Mouse (Mus musculus): ENCODE measurements around the gene Gimap5. TPM values are rescaled to one million over a fixed set of nuclear protein-coding genes. Genes with fewer than 3 reads are reported as not detected.

Gimap5 gene
- total RNA-seq, 2 experiments from 2014 or later, result 0.71 to 1.0 TPM

- no peak for DNase-seq (ENCODE audit: extremely low spot score in 1 of 2, low spot score in 1 of 2)
Measured at GRCm38 (mm10) chr6:48803406-48804051, 57.5 kb downstream of the Gimap5 start.

Other genes starting within 250 kb of the Gimap5 start
- gene Atp6v0e2, start 208.6 kb upstream of the Gimap5 start, total RNA-seq (2021), result 100 to 1,000 TPM; 454 to 498 TPM
- 10 to 100 TPM; 34.8 to 39.0 TPM for gene Lrrc61, start 191.4 kb upstream of the Gimap5 start, total RNA-seq (2021)
- 10 to 100 TPM; 15.1 to 16.5 TPM for gene Rarres2, start 173.4 kb upstream of the Gimap5 start, total RNA-seq (2021)
- not detected for gene Gm45021, start 156.6 kb upstream of the Gimap5 start, total RNA-seq (2021)
- 10 to 100 TPM; 40.4 to 46.9 TPM for gene Repin1, start 152.3 kb upstream of the Gimap5 start, total RNA-seq (2021)
- not detected for gene Gm44965, start 152.3 kb upstream of the Gimap5 start, total RNA-seq (2021)
- 1 to 10 TPM; 7.4 to 7.6 TPM for gene Zfp775, start 144.1 kb upstream of the Gimap5 start, total RNA-seq (2021)
- 10 to 100 TPM; 12.7 to 14.4 TPM for gene AI854703, start 119.4 kb upstream of the Gimap5 start, total RNA-seq (2021)
- under 1 TPM; 0.64 to 0.66 TPM for gene Gimap8, start 99.0 kb upstream of the Gimap5 start, total RNA-seq (2021)
- under 1 TPM in 1 of 2 experiments, not detected in 1; 0.64 TPM for gene Gimap9, start 70.1 kb upstream of the Gimap5 start, total RNA-seq (2021)
- not detected for gene Gimap4, start 61.6 kb upstream of the Gimap5 start, total RNA-seq (2021)
- 1 to 10 TPM; 4.9 to 5.2 TPM for gene Gimap6, start 38.0 kb upstream of the Gimap5 start, total RNA-seq (2021)
- gene Gm28053, start 27.6 kb upstream of the Gimap5 start, total RNA-seq (2021), result 1 to 10 TPM in 1 of 2 experiments, not detected in 1; 1.1 TPM
- gene Gimap7, start 27.6 kb upstream of the Gimap5 start, total RNA-seq (2021), result not detected
- 1 to 10 TPM; 2.0 to 2.6 TPM for gene Gimap1, start 7.1 kb upstream of the Gimap5 start, total RNA-seq (2021)
- gene Gimap3, start 24.7 kb downstream of the Gimap5 start, total RNA-seq (2021), result not detected
- gene Tmem176a, start 94.7 kb downstream of the Gimap5 start, total RNA-seq (2021), result 10 to 100 TPM; 22.8 to 26.9 TPM
- 10 to 100 TPM; 54.9 to 64.9 TPM for gene Tmem176b, start 95.3 kb downstream of the Gimap5 start, total RNA-seq (2021)
- gene Aoc1, start 126.7 kb downstream of the Gimap5 start, total RNA-seq (2021), result not detected
- gene 1600015I10Rik, start 183.7 kb downstream of the Gimap5 start, total RNA-seq (2021), result not detected
- gene Doxl2, start 228.8 kb downstream of the Gimap5 start, total RNA-seq (2021), result not detected
- not detected for gene Svs1, start 240.7 kb downstream of the Gimap5 start, total RNA-seq (2021)

Measured in layer of hippocampus, postnatal 25 days (tissue).